Mouse (Mus musculus): ENCODE measurements at regions not wholly inside any gene's neighbourhood (a gene's known extent, or its start where the extent isn't known, plus 50 kb on each side); places are given as distances from the start of the nearest gene placed in this dataset.

GRCm38 (mm10) chr2:178959603-178960002, 482.6 kb upstream of the Cdh4 start:
- TF ChIP-seq CTCF (IDR thresholded peaks at IDR 0.05; ENCODE audit: borderline replicate concordance, insufficient read depth, low read depth, low read length) (no peak), POLR2A (IDR thresholded peaks at IDR 0.05; ENCODE audit: borderline replicate concordance, insufficient read depth, low read length) (no peak)
